Mouse (Mus musculus): ENCODE measurements at regions not wholly inside any gene's neighbourhood (a gene's known extent, or its start where the extent isn't known, plus 50 kb on each side); places are given as distances from the start of the nearest gene placed in this dataset.

DNA sequence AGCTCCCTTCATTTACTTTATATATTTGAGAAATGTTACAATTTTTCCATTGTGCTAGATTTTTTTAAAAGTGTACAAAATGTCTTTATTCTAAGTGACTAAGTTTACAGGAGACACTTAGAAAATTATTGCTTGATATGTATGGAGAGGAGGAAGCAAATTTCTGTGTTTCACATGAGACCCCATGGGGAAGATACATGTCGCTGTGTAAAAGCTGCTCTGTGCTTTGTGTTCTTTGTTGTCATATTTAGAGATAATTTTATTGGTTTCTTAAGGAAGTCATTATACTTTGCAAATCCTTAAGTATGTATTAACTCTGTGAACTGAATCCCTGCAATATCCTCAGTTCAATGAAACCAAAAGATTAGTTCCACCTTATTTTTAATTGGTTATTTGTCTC lies 406.0 kb upstream of the 1700003H04Rik start:
- DNase-seq (ENCODE audit: low spot score), result no peak

DNA sequence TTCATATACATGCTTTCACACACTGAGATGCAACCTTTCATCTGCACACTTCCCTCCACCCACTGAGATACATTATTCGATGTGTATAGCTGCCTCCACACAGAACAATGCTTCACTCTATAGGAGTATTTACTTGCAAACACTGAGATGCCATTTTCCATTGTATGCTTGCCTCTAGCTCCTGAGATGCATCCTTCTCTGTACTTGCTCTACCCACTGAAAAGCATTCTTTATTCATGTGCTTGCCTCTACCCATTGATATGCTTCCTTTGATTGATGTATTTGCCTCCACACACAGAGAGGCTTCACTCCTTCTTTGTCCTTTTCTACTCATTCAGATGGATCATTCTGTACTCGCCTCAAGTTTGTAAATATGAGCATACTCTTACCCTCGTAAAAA lies 405.6 kb upstream of the 1700003H04Rik start:
- DNase-seq (ENCODE audit: low spot score), result no peak

DNA sequence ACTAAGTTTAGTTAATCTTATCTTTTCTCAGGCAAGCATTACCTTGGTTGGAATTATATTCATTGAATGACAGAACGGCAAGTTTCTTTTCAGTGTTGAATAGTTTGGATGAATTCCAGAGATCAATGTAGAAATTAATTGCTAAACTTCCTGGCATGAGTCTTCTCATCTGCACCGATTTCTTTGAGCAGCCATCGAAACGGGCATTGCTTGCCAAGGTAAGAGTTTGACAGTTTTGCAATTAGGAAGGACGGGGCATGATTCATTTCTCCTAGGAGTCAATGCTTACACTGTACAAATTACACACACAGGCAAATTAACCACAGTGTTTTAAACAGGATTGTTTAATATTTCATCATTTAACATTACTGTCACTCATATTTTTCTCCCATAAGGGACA lies 404.5 kb upstream of the 1700003H04Rik start:
- no peak for DNase-seq (ENCODE audit: low spot score)

DNA sequence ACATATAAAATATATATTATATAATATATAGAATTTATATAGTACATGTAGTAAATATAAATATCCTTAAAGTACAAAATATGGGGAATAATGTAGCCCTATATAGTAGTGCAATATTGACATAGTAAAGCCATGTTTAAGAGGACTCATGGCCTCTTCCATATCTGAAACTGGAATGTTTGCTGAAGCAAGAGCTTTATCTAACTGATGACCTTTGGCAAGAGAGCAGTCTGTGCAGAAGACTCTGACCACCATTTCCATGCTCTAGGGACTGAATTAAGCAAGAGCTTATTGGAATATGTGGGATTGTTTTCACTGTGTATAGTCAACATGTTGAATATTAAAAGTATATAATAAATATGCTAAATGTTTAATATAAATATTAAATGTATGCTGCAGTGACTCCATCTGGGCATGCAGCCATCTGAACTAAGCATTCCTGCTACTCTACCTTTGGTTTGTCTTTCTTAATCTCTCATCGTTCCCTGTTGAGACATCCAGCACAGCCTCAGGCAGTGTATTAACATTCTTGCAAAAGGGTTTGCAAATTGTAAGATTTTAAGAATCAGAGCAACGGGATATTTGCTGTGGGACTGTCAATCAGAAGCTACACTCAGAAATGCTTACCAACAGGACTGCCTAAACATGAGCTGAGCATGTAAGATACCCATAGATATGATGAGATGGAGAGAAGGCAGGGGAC lies 354.4 kb upstream of the 1700003H04Rik start:
- no peak for DNase-seq (ENCODE audit: low spot score)

DNA sequence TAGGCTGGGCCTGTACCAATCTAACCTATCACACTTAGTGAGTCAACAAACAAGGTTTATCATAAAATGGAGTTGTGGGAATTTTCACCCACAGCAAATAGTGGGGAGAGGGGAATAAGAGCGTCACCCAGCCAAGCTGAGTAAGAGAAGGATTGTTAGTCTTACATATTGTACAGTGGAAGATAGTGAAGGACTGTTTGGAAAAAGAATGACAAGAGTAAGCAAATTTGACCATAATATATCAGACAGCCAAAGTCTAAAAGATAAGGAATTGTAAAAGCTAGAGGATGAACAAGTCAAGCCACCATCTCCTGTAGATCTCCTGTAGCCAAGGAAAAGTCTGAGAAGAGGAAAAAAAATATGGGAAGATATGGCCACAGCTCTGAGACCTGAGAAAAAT lies 351.8 kb upstream of the 1700003H04Rik start:
- no peak for DNase-seq (ENCODE audit: low spot score)

DNA sequence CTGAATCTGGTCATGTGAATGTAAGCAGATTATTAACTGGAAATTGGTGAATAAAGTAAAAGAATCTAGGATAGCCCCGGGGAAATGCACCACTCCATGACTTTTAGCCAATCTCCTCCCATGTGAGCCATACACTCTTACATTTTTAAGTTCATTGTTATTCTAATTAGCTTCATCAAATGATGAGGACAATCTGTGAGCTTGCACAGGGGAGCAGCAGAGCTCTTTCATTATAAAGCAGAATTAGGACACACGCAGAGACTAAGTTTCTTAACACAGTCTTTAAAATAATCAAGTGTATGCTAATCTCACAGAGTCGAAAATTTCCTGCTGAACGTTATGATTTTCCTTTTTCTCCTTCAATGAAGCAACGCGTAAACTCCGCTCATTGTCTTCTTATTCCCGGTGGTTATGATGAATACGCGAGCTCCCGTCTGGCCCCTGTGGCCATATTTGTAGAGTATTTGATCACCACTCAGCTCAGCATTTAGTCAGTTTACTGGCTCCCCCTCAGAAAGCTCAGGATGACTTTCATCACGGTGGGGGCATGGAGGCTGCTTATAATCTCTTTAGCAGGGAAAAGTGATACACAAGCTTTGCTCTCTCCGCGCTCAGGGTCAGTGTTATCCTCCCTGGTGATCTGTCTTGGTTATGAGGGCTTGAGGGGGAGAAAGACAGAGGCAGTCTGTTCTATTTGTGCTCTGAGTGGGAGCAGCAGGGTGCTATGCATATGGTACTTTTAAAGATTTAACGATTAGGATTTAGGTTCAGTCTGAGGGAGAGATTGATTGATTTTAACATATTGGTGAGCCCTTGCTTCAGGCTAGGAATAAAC lies 350.1 kb upstream of the 1700003H04Rik start:
- DNase-seq (ENCODE audit: low spot score), result peak; percentile 39

DNA sequence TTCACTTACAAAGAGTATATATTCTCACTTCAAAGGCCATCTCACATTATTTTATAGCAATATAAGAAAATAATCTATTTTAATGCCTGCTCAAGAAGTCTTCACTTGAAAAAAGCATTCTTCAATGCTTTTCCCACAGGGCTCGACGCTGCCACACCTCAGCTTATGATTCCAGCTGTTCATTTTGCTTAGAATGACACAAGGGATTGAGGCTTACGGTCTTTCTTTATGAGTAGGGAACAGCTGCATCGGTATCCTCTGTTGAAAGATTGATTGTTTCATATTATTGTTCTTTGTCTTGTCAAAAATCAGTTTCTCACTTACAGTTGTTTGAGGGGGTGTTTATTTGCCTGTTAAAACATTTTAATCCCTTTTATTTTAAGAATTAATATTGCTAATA lies 328.0 kb upstream of the 1700003H04Rik start:
- no peak for DNase-seq (ENCODE audit: low spot score)

Measured in retina, embryonic 14.5 days (tissue).